Mouse (Mus musculus) G1E (cell line): ENCODE measurements at regions not wholly inside any gene's neighbourhood (a gene's known extent, or its start where the extent isn't known, plus 50 kb on each side); places are given as distances from the start of the nearest gene placed in this dataset.

Source experiments
- CTCF ChIP-seq: IDR thresholded peaks from 2 replicates; pipeline ENCODE4 v1.5.1; 2012; ENCODE audit warnings: low read depth, low read length, inconsistent platforms, mixed read lengths
- GATA1 ChIP-seq: IDR thresholded peaks from 2 replicates; pipeline ENCODE4 v1.6.1; 2012; ENCODE audit warnings: borderline replicate concordance, low read length, inconsistent platforms, mixed read lengths
- GATA2 ChIP-seq: IDR thresholded peaks from 2 replicates; pipeline ENCODE4 v1.6.1; 2012; ENCODE audit warnings: low read depth, low read length, inconsistent platforms, borderline replicate concordance

DNA sequence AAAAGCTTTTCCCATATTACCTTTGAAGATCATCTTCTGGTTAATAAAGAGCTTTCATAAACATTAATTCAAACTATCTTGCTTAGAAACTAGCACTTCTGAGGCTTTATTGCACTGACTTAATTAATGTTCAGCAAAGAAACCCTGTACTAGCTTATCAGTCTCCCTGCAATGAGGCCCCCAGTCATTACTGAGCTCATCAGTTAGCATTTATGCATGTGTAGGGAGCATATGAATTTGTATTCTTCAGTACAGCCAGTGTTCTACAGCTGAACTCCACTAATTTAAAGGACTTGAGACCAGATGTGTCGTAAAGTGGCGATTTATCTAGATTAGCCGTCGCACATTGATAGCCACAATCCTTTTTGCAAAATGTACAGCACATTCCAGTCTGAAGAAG, 340.7 kb downstream of the Psat1 start:
- TF ChIP-seq CTCF (no peak), GATA1 (no peak), GATA2 (no peak)
